Mouse (Mus musculus) stomach, postnatal 0 days (tissue): ENCODE results near the gene Cenpn. TPM values are rescaled to one million over a fixed set of nuclear protein-coding genes. Genes with fewer than 3 reads are reported as not detected.
A peak's percentile ranks its signal among the peaks of the same experiment; 100 is the strongest.

Experiments
- ATAC-seq: fragments of 200-750 bp; cut with Nextera tagmentation; 2 replicates; pipeline ENCODE4 v1.8.0; 2017; ENCODE audit not compliant: low FRiP score, low TSS enrichment
- DNase-seq: peaks from one replicate; pipeline ENCODE4 v3.0.0-alpha.2; 2016; ENCODE audit warnings: low spot score
- H3K27ac ChIP-seq: fragments of 300-500 bp; sonication (generic); replicated peaks from 2 replicates; pipeline ENCODE4 v1.5.1; 2014; ENCODE audit warnings: mild to moderate bottlenecking, control low read depth
- H3K27me3 ChIP-seq: fragments of 300-500 bp; sonication (generic); 2 replicates; pipeline ENCODE4 v1.6.1; 2014; ENCODE audit warnings: low read length; ENCODE audit not compliant: control insufficient read depth, insufficient read depth
- H3K36me3 ChIP-seq: fragments of 300-500 bp; sonication (generic); 2 replicates; pipeline ENCODE4 v1.6.1; 2014; ENCODE audit warnings: low read length, mixed read lengths; ENCODE audit not compliant: control insufficient read depth, insufficient read depth
- H3K4me1 ChIP-seq: fragments of 300-500 bp; sonication (generic); replicated peaks from 2 replicates; pipeline ENCODE4 v1.6.1; 2014; ENCODE audit warnings: antibody characterized with exemption; ENCODE audit not compliant: control insufficient read depth, insufficient read depth
- H3K4me2 ChIP-seq: fragments of 300-500 bp; sonication (generic); replicated peaks from 2 replicates; pipeline ENCODE4 v1.6.1; 2014; ENCODE audit warnings: low read depth, mild to moderate bottlenecking, control low read depth, moderate library complexity
- H3K4me3 ChIP-seq: fragments of 300-500 bp; sonication (generic); 2 replicates; pipeline ENCODE4 v1.5.1; 2014; ENCODE audit warnings: low read depth, low read length, control low read depth
- H3K9ac ChIP-seq: fragments of 300-500 bp; sonication (generic); 2 replicates; pipeline ENCODE4 v1.6.1; 2014; ENCODE audit warnings: mild to moderate bottlenecking, low read length, control low read depth, mixed read lengths
- H3K9me3 ChIP-seq: fragments of 300-500 bp; sonication (generic); 2 replicates; pipeline ENCODE4 v1.6.1; 2016; ENCODE audit warnings: low read length; ENCODE audit not compliant: control insufficient read depth
- CTCF ChIP-seq: IDR thresholded peaks from 2 replicates; pipeline ENCODE4 v1.5.1; 2016; ENCODE audit warnings: antibody characterized with exemption, low read depth, mild to moderate bottlenecking, moderate library complexity
- EP300 ChIP-seq: optimal IDR thresholded peaks from 2 replicates; pipeline ENCODE3; 2016; ENCODE audit warnings: antibody characterized with exemption
- WGBS: fragments of 180-500 bp; shearing (Covaris S2); extraction: QIAGEN DNeasy Blood & Tissue Kit; methylation state at CpG from one replicate; pipeline ENCODE4 v1.1.7; 2014; 5-methylcytosine and 5-hydroxymethylcytosine counted together
- polyA plus RNA-seq: library from polyadenylated mRNA; unstranded; fragments of >200 nt; fragmentation: Nextera tagmentation; extraction: Ambion mirVana; gene quantifications from 2 replicates; pipeline ENCODE4 v1.2.1, GENCODE M21; 2015

Cenpn gene
- polyA plus RNA-seq, 1 experiment from 2014 or later = 8.3 TPM

- H3K4me3 ChIP-seq = no peak overlapping the region
- no peaks in the 10 kb centered on the region for H3K4me1 ChIP-seq
- no peaks in the 10 kb centered on the region for H3K9me3 ChIP-seq
- H3K27ac ChIP-seq = no peak overlapping the region
- WGBS = 78% methylated on average over 9 of the region's 9 CpGs
- DNase-seq = peak; percentile 57
- peak; percentile 60; the same call in 1 of the 2 replicates for ATAC-seq
- H3K4me2 ChIP-seq = no peak overlapping the region
- no peak overlapping the region for H3K9ac ChIP-seq
- TF ChIP-seq CTCF (peak; percentile 74), EP300 (no peak)
- H3K27me3 ChIP-seq = no peaks in the 10 kb centered on the region
- peaks cover 4% of the 10 kb centered on the region; the same call in 1 of the 2 replicates for H3K36me3 ChIP-seq
These were observed 6.3 kb downstream of the Cenpn start for GRCm38 (mm10) chr8:116927880-116928279.

- H3K4me1 ChIP-seq = no peaks in the 10 kb centered on the region
- no peak for ATAC-seq
- TF ChIP-seq EP300 = no peak
- no peak; the same call in 1 of the 2 replicates for TF ChIP-seq CTCF
These were observed 7.1 kb downstream of the Cenpn start for GRCm38 (mm10) chr8:116928588-116928987.

GRCm38 (mm10) chr8:116934976-116935375, 13.4 kb downstream of the Cenpn start:
- TF ChIP-seq CTCF = no peak
- no peak overlapping the region for H3K4me2 ChIP-seq
- no peaks in the 10 kb centered on the region for H3K27me3 ChIP-seq
- ATAC-seq (no peak), DNase-seq (no peak)
- no peak overlapping the region for H3K4me3 ChIP-seq
- no peak overlapping the region for H3K27ac ChIP-seq
- no peaks in the 10 kb centered on the region for H3K9me3 ChIP-seq
- H3K9ac ChIP-seq = no peak overlapping the region
- 93% methylated on average over 4 of the region's 4 CpGs for WGBS
- peaks cover 4% of the 10 kb centered on the region; the same call in 1 of the 2 replicates for H3K36me3 ChIP-seq
- H3K4me1 ChIP-seq = no peaks in the 10 kb centered on the region

More at GRCm38 (mm10) chr8:116928588-116928987, 7.1 kb downstream of the Cenpn start:
- Histone ChIP-seq H3K9me3 (no peaks in the 10 kb centered on the region), H3K27me3 (no peaks in the 10 kb centered on the region), H3K4me3 (no peak overlapping the region), H3K27ac (no peak overlapping the region), H3K36me3 (peaks cover 4% of the 10 kb centered on the region; the same call in 1 of the 2 replicates), H3K4me2 (no peak overlapping the region), H3K9ac (no peak overlapping the region)
- DNase-seq = no peak
- WGBS = 89% methylated on average over 5 of the region's 5 CpGs

GRCm38 (mm10) chr8:116935506-116935905, 14.0 kb downstream of the Cenpn start:
- H3K4me3 ChIP-seq = no peak overlapping the region
- no peaks in the 10 kb centered on the region for H3K4me1 ChIP-seq
- H3K9me3 ChIP-seq = no peaks in the 10 kb centered on the region
- ATAC-seq (no peak), DNase-seq (no peak)
- peaks cover 4% of the 10 kb centered on the region; the same call in 1 of the 2 replicates for H3K36me3 ChIP-seq
- no peak for TF ChIP-seq CTCF
- TF ChIP-seq EP300 = no peak
- no peak overlapping the region for H3K27ac ChIP-seq
- H3K27me3 ChIP-seq = no peaks in the 10 kb centered on the region
- H3K4me2 ChIP-seq = no peak overlapping the region
- H3K9ac ChIP-seq = no peak overlapping the region
- WGBS = 90% methylated on average over 6 of the region's 6 CpGs

GRCm38 (mm10) chr8:116942284-116943058, 20.9 kb downstream of the Cenpn start:
- 0 out of 2 replicates have a peak overlapping the region, but pooled peaks have one; percentile 96 for H3K4me3 ChIP-seq
- DNase-seq (no peak), ATAC-seq (no peak)
- 74% methylated on average over 12 of the region's 12 CpGs for WGBS
- TF ChIP-seq CTCF (no peak), EP300 (no peak)
- no peaks in the 10 kb centered on the region for H3K36me3 ChIP-seq
- no peaks in the 10 kb centered on the region for H3K9me3 ChIP-seq
- H3K27me3 ChIP-seq = no peaks in the 10 kb centered on the region
- H3K4me2 ChIP-seq = 0 out of 2 replicates have a peak overlapping the region, but pooled peaks have one; percentile 99
- no peak overlapping the region for H3K9ac ChIP-seq
- no peak overlapping the region for H3K27ac ChIP-seq
- no peaks in the 10 kb centered on the region for H3K4me1 ChIP-seq

GRCm38 (mm10) chr8:116943161-116943554, 21.6 kb downstream of the Cenpn start, which contains the start of gene Atmin:
Gene Atmin (plus strand): TSS chr8:116943393.
- H3K27ac ChIP-seq = peak within 1 kb of the TSS; percentile 20
- H3K4me1 ChIP-seq = no peaks in the 10 kb centered on the region
- peak within 1 kb of the TSS; percentile 90 for H3K9ac ChIP-seq
- TF ChIP-seq CTCF (peak; percentile 74), EP300 (no peak)
- DNase-seq = peak; percentile 92
- H3K9me3 ChIP-seq = no peaks in the 10 kb centered on the region
- no peaks in the 10 kb centered on the region for H3K27me3 ChIP-seq
- under 1% methylated on average over 45 of the region's 46 CpGs for WGBS
- H3K4me2 ChIP-seq = peak within 1 kb of the TSS; percentile 99
- peak within 1 kb of the TSS; percentile 96 for H3K4me3 ChIP-seq
- ATAC-seq = peak; percentile 93
- no peaks in the 10 kb centered on the region for H3K36me3 ChIP-seq
